ENCODE assay signal across 8 mouse cellular contexts in the genomic region with DNA sequence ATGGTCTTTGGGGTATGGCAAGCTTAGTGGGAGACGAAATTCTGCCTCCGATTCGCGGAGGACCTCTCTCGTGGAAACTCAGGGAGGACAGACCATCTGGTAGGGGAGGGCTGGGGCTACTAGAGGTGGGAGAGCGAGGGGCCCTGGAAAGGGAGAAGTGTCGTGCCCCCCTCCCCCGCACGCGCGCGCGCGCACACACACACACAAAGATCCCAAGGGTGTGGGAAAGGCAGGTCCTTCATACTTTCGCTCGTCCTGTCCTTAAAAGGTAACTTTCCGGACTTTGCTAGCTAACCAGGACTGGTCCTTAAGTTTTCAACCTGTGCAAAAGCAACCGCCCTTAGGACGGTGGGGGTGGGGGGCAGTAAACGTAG.
A peak's percentile ranks its signal among the peaks of the same experiment; 100 is the strongest.
DNase-seq lines count a peak whose midpoint lies in the region; ATAC-seq and TF ChIP-seq lines count a peak whose summit lies in the region.

No protein-coding gene starts in this region.

- H3K79me2 ChIP-seq in C2C12 (ENCODE audit: control insufficient read depth, insufficient read depth): no peaks in the 10 kb centered on the region

- peak overlapping the region; percentile 98 for H3K4me2 ChIP-seq in forebrain, embryonic 12.5 days
- peak overlapping the region; percentile 98 for H3K4me2 ChIP-seq in kidney, embryonic 16.5 days (replicated peaks; ENCODE audit: low read depth, low read length)

- no peaks in the 10 kb centered on the region for H3K27me3 ChIP-seq in C2C12 (ENCODE audit: control insufficient read depth, insufficient read depth, insufficient read length)
- H3K27me3 ChIP-seq in forebrain, embryonic 12.5 days: peaks cover 43% of the 10 kb centered on the region
- peaks cover 19% of the 10 kb centered on the region for H3K27me3 ChIP-seq in kidney, embryonic 16.5 days (ENCODE audit: insufficient read depth, low read length)

- no peak overlapping the region for H3ac ChIP-seq in C2C12 (ENCODE audit: control insufficient read depth, insufficient read length, low read depth)

- TF ChIP-seq CTCF in C2C12 (IDR thresholded peaks at IDR 0.05; ENCODE audit: control insufficient read depth, insufficient read depth, insufficient read length): no peak

- DNase-seq in cerebellum, postnatal 10 days: peak; percentile 17 to 20
- no peak for DNase-seq in cerebellum, adult 11 months
- peak; percentile 49 for DNase-seq in neural tube, embryonic 10.5 days (ENCODE audit: extremely low spot score, low spot score)
- DNase-seq in adrenal gland, postnatal 14 days: no peak
- no peak for DNase-seq in left cerebral cortex, postnatal 36 days (ENCODE audit: low spot score in 2 of 2)

- H3K9me3 ChIP-seq in forebrain, embryonic 12.5 days: no peaks in the 10 kb centered on the region
- H3K9me3 ChIP-seq in kidney, embryonic 16.5 days (ENCODE audit: low read length): no peaks in the 10 kb centered on the region

- H3K4me3 ChIP-seq in C2C12 (ENCODE audit: insufficient read depth, poor library complexity, severe bottlenecking): peak overlapping the region; percentile 23
- H3K4me3 ChIP-seq in forebrain, embryonic 12.5 days (replicated peaks): peak overlapping the region; percentile 59
- peak overlapping the region; percentile 70 for H3K4me3 ChIP-seq in kidney, embryonic 16.5 days (ENCODE audit: low read length)

- intact Hi-C loops in left cerebral cortex, postnatal 36 days (cut with DNase I): no loop called here

- no peaks in the 10 kb centered on the region for H3K36me3 ChIP-seq in C2C12 (ENCODE audit: control insufficient read depth, insufficient read depth)
- no peaks in the 10 kb centered on the region for H3K36me3 ChIP-seq in forebrain, embryonic 12.5 days (replicated peaks)
- no peaks in the 10 kb centered on the region for H3K36me3 ChIP-seq in kidney, embryonic 16.5 days (ENCODE audit: insufficient read depth, low read length)

- H3K4me1 ChIP-seq in forebrain, embryonic 12.5 days: peaks cover 27% of the 10 kb centered on the region
- H3K4me1 ChIP-seq in kidney, embryonic 16.5 days (ENCODE audit: insufficient read depth, low read length): peaks cover 9% of the 10 kb centered on the region

- peak overlapping the region; percentile 33 for H3K9ac ChIP-seq in forebrain, embryonic 12.5 days
- peak overlapping the region; percentile 63 for H3K9ac ChIP-seq in kidney, embryonic 16.5 days (replicated peaks; ENCODE audit: low read length)

- peak; percentile 66 for ATAC-seq in forebrain, embryonic 12.5 days (ENCODE audit: low FRiP score)
- peak; percentile 56; the same call in 1 of the 2 replicates for ATAC-seq in kidney, embryonic 16.5 days (ENCODE audit: low FRiP score, low TSS enrichment)

- H3K27ac ChIP-seq in forebrain, embryonic 12.5 days: no peak overlapping the region
- H3K27ac ChIP-seq in kidney, embryonic 16.5 days (ENCODE audit: low read length): no peak overlapping the region

- H3K79me3 ChIP-seq in C2C12 (ENCODE audit: low read depth): no peaks in the 10 kb centered on the region

- under 1% methylated on average over 20 of the region's 20 CpGs for WGBS in forebrain, embryonic 12.5 days
- WGBS in kidney, embryonic 16.5 days: under 1% methylated on average over 16 of the region's 20 CpGs

TF ChIP-seq in C2C12, 6 proteins besides CTCF, POLR2A, EP300 and RAD21:
- TF ChIP-seq FOSL1 (IDR thresholded peaks at IDR 0.05; ENCODE audit: insufficient read depth, low read length, poor library complexity, severe bottlenecking): no peak
- no peak for TF ChIP-seq MYOG (IDR thresholded peaks at IDR 0.05; ENCODE audit: control insufficient read depth, extremely low read depth, insufficient read length)
- no peak for TF ChIP-seq MYOD1 (IDR thresholded peaks at IDR 0.05; ENCODE audit: control insufficient read depth, insufficient read length, low read depth)
- TF ChIP-seq USF1 (IDR thresholded peaks at IDR 0.05; ENCODE audit: low read depth): no peak
- TF ChIP-seq MAX (IDR thresholded peaks at IDR 0.05): no peak
- no peak for TF ChIP-seq CEBPB (IDR thresholded peaks at IDR 0.05; ENCODE audit: low read depth)

Comparison
In these comparisons a context has a peak if more than half of its experiments do, and no peak if none do; other contexts are left out.
1. DNase-seq: peak in cerebellum, postnatal 10 days (2 of 2) and neural tube, embryonic 10.5 days (single experiment); none in cerebellum, adult 11 months (single experiment), adrenal gland, postnatal 14 days (single experiment) and left cerebral cortex, postnatal 36 days (0 of 2).
2. Peak in every context shown above with its lines, with median percentiles within 50 percentile points of each other: H3K4me3 ChIP-seq.